Mouse (Mus musculus) gastrocnemius, postnatal 4 days (tissue): Measurements from ENCODE around the gene Lfng. TPM values are rescaled to one million over a fixed set of nuclear protein-coding genes. Genes with fewer than 3 reads are reported as not detected.

ENCODE experiments used
- DNase-seq, 2 experiments: peaks; one replicate each; pipeline ENCODE4 v3.0.0; 2021 to 2022; ENCODE audit warnings: low spot score in 2 of 2, mixed read lengths in 2 of 2
- total RNA-seq, 2 experiments: library from RNA; stranded (reverse); gene quantifications; 2 replicates each; pipeline ENCODE4 v1.2.3; 2021

Lfng gene
- total RNA-seq, 2 experiments from 2014 or later, result 11.4 to 13.8 TPM

- DNase-seq, result no peak
These were observed 53.3 kb downstream of the Lfng start for GRCm38 (mm10) chr5:140660398-140660797.

- DNase-seq, result no peak
These were observed 54.3 kb downstream of the Lfng start for GRCm38 (mm10) chr5:140661427-140661826.

GRCm38 (mm10) chr5:140661875-140662643, 54.9 kb downstream of the Lfng start:
- DNase-seq, result no peak

DNA sequence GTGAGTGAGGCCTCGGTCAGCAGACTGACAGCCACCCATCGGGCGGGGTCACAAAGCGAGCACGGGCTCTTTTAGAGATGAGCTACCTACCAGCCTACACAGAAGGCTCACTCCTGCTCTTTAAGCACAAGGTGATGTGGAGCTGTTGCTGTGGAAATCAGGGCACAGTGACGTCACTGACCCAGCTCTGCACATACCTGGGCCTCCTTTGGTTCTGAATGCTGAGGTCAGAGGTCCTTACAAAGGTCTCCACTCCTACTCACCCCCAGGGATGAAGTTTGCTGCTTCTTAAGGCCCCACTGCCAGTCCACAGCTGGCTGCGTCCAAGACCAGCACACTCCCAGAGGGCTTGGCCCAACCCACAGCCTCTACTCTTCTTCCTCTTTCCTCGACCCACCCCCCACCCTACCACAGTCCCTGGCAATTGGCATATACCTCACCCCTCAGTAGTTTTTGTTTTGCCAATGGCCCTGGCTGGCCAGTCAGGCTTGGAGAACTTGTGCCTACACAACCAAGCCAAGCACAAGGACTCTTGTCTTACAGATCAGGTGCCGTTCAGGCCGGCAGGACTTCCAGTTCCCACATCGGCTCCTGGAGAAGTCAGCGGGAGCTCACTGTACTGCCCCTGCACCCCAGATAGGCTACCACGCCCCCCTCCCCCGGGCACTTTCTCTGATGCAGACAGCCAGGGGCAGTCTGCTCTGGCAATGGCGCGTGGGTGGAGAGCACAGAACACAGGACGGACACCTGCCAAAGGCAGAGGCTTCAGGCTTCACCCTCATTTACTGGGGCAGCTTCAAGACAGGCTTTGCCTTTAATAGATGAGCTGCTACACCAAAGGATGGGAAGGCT, 55.8 kb downstream of the Lfng start:
- no peak for DNase-seq

GRCm38 (mm10) chr5:140663621-140664180, 56.6 kb downstream of the Lfng start:
- peak in 1 of 2 experiments; percentile 77 for DNase-seq

Other genes starting within 250 kb of the Lfng start
- gene Snx8, start 218.1 kb upstream of the Lfng start, total RNA-seq, result 10 to 100 TPM; 19.6 to 24.5 TPM
- 100 to 1,000 TPM; 105 to 110 TPM for gene Eif3b, start 188.0 kb upstream of the Lfng start, total RNA-seq
- not detected for gene Gm4869, start 161.7 kb upstream of the Lfng start, total RNA-seq
- 10 to 100 TPM; 17.3 to 18.4 TPM for gene Chst12, start 101.8 kb upstream of the Lfng start, total RNA-seq
- not detected for gene Grifin, start 42.2 kb upstream of the Lfng start, total RNA-seq
- 10 to 100 TPM; 66.9 to 68.8 TPM for gene Ttyh3, start 41.7 kb downstream of the Lfng start, total RNA-seq
- gene Iqce, start 95.1 kb downstream of the Lfng start, total RNA-seq, result 10 to 100 TPM; 14.5 to 15.0 TPM
- 10 to 100 TPM; 13.9 to 14.2 TPM for gene Brat1, start 97.7 kb downstream of the Lfng start, total RNA-seq
- gene Amz1, start 116.8 kb downstream of the Lfng start, total RNA-seq, result under 1 TPM; 0.39 to 0.62 TPM
- gene Gna12, start 223.1 kb downstream of the Lfng start, total RNA-seq, result 10 to 100 TPM; 52.0 to 55.5 TPM